ENCODE assay signal across 15 mouse cellular contexts in genomic region chr11:86396950-86397594, GRCm38 (mm10). TPM values are rescaled to one million over a fixed set of nuclear protein-coding genes. Genes with fewer than 3 reads are reported as not detected.
DNase-seq lines count a peak whose midpoint lies in the region; ATAC-seq and TF ChIP-seq lines count a peak whose summit lies in the region.
"Had no signal": no experiment of that assay in that cellular context is flagged by ENCODE, and none has a peak within 500 bp of the region (broad histone marks: within the 10 kb centered on the region; RNA-seq: fewer than 3 reads in every experiment).

No protein-coding gene starts in this region.

- H3K4me3 ChIP-seq in intestine, embryonic 14.5 days (ENCODE audit: low read depth, low read length), result no peak overlapping the region
- peak overlapping the region; percentile 34; the same call in 1 of the 2 replicates for H3K4me3 ChIP-seq in small intestine, adult 2 months (ENCODE audit: low read depth, low read length)
- no peak overlapping the region for H3K4me3 ChIP-seq in hindbrain, embryonic 11.5 days (ENCODE audit: low read depth, low read length)
- H3K4me3 ChIP-seq: forebrain, embryonic 13.5 days; hindbrain, embryonic 12.5 days; limb, embryonic 13.5 days had no signal

- intact Hi-C loops in heart, postnatal 36 days (cut with DNase I), result no loop called here
- intact Hi-C loops in heart, postnatal 14 days (cut with DNase I), result no loop called here

- H3K36me3 ChIP-seq in intestine, embryonic 14.5 days (ENCODE audit: control insufficient read depth, insufficient read depth, low read length), result no peaks in the 10 kb centered on the region
- H3K36me3 ChIP-seq in small intestine, adult 2 months (ENCODE audit: control insufficient read depth, insufficient read depth, low read length), result no peaks in the 10 kb centered on the region
- H3K36me3 ChIP-seq in hindbrain, embryonic 11.5 days (ENCODE audit: control insufficient read depth, insufficient read depth, low read length), result no peaks in the 10 kb centered on the region
- H3K36me3 ChIP-seq: hindbrain, embryonic 12.5 days; limb, embryonic 13.5 days had no signal

- ATAC-seq in intestine, embryonic 14.5 days (replicated peaks; ENCODE audit: low FRiP score, low TSS enrichment, low read depth), result peak; percentile 72
- no peak for ATAC-seq in hindbrain, embryonic 11.5 days (ENCODE audit: low FRiP score)
- ATAC-seq: forebrain, embryonic 13.5 days; lung, postnatal 0 days had no signal

- 58% methylated on average over 5 of the region's 5 CpGs for WGBS in intestine, embryonic 14.5 days
- 20% methylated on average over 5 of the region's 5 CpGs for WGBS in small intestine, adult 2 months
- WGBS in hindbrain, embryonic 11.5 days, result 89% methylated on average over 5 of the region's 5 CpGs

- peak; percentile 64 for DNase-seq in heart, adult 11 months
- DNase-seq in heart, postnatal 36 days, result no peak
- peak; percentile 76 for DNase-seq in 416B (ENCODE audit: low read depth)
- peak; percentile 58 for DNase-seq in intestine, embryonic 14.5 days (ENCODE audit: low spot score)
- DNase-seq in hindbrain, embryonic 11.5 days (ENCODE audit: low spot score), result no peak
- no peak for DNase-seq in heart, postnatal 14 days
- DNase-seq in adrenal gland, adult 18-20 months (ENCODE audit: low spot score in 2 of 2), result no peak
- DNase-seq: adrenal gland, postnatal 10 days; cerebellum, adult 8-10 months; kidney, adult 8-10 months had no signal

- TF ChIP-seq CTCF in small intestine, adult 2 months (IDR thresholded peaks at IDR 0.05; ENCODE audit: extremely low read depth, insufficient read length, insufficient replicate concordance, low read depth, low read length), result no peak

- no peaks in the 10 kb centered on the region for H3K9me3 ChIP-seq in intestine, embryonic 14.5 days (ENCODE audit: control insufficient read depth, low read length)
- H3K9me3 ChIP-seq in hindbrain, embryonic 11.5 days (ENCODE audit: control insufficient read depth, low read length), result no peaks in the 10 kb centered on the region
- H3K9me3 ChIP-seq: forebrain, embryonic 13.5 days; hindbrain, embryonic 12.5 days; limb, embryonic 13.5 days had no signal

- peaks cover 8% of the 10 kb centered on the region; the same call in 1 of the 2 replicates for H3K4me1 ChIP-seq in intestine, embryonic 14.5 days (replicated peaks; ENCODE audit: control insufficient read depth, insufficient read depth, low read length)
- peaks cover 37% of the 10 kb centered on the region; the same call in 1 of the 2 replicates for H3K4me1 ChIP-seq in small intestine, adult 2 months (ENCODE audit: control insufficient read depth, insufficient read depth, insufficient read length, low read length)
- H3K4me1 ChIP-seq in hindbrain, embryonic 11.5 days (replicated peaks; ENCODE audit: control insufficient read depth, insufficient read depth, low read length), result no peaks in the 10 kb centered on the region

- H3K27ac ChIP-seq in intestine, embryonic 14.5 days (ENCODE audit: low read depth), result peak overlapping the region; percentile 51; the same call in 1 of the 2 replicates
- H3K27ac ChIP-seq in small intestine, adult 2 months (ENCODE audit: insufficient read depth, low read depth, low read length), result peak overlapping the region; percentile 97
- H3K27ac ChIP-seq in hindbrain, embryonic 11.5 days (ENCODE audit: low read depth, low read length), result no peak overlapping the region
- H3K27ac ChIP-seq: forebrain, embryonic 13.5 days; hindbrain, embryonic 12.5 days; limb, embryonic 13.5 days had no signal

- H3K27me3 ChIP-seq in intestine, embryonic 14.5 days (replicated peaks; ENCODE audit: control insufficient read depth, insufficient read depth, low read length), result no peaks in the 10 kb centered on the region
- no peaks in the 10 kb centered on the region for H3K27me3 ChIP-seq in small intestine, adult 2 months (ENCODE audit: control insufficient read depth, insufficient read depth, low read length)
- H3K27me3 ChIP-seq in hindbrain, embryonic 11.5 days (ENCODE audit: control insufficient read depth, insufficient read depth, low read length), result no peaks in the 10 kb centered on the region
- H3K27me3 ChIP-seq: hindbrain, embryonic 12.5 days; limb, embryonic 13.5 days had no signal

- H3K4me2 ChIP-seq in intestine, embryonic 14.5 days (ENCODE audit: low read length), result 0 out of 2 replicates have a peak overlapping the region, but pooled peaks have one; percentile 14
- H3K4me2 ChIP-seq in hindbrain, embryonic 11.5 days (replicated peaks; ENCODE audit: low read depth, low read length), result no peak overlapping the region
- H3K4me2 ChIP-seq: forebrain, embryonic 13.5 days; hindbrain, embryonic 12.5 days; limb, embryonic 13.5 days had no signal

- TF ChIP-seq POLR2A in small intestine, adult 2 months (IDR thresholded peaks at IDR 0.05; ENCODE audit: low read depth, low read length), result no peak

- no peak overlapping the region for H3K9ac ChIP-seq in intestine, embryonic 14.5 days (ENCODE audit: low read length)
- no peak overlapping the region for H3K9ac ChIP-seq in hindbrain, embryonic 11.5 days (ENCODE audit: low read depth, low read length)
- H3K9ac ChIP-seq: forebrain, embryonic 13.5 days; hindbrain, embryonic 12.5 days; limb, embryonic 13.5 days had no signal

RNA-seq across cellular contexts. Expression of gene Med13, which starts 39.7 kb away (rescaled TPM):
- 10 to 100 TPM; 33.9 to 34.8 TPM for total RNA-seq in heart, postnatal 36 days (2021)
- polyA plus RNA-seq in intestine, embryonic 14.5 days (2014; fragmentation: Nextera tagmentation; extraction: Ambion mirVana), result 14.2 and 14.3 TPM in 2 replicates
- polyA plus RNA-seq in small intestine, adult 2 months (2012; rRNA removed), result 5.8 and 21.8 TPM in 2 replicates
- 13.3 and 17.4 TPM in 2 replicates for polyA plus RNA-seq in hindbrain, embryonic 11.5 days (2014; fragmentation: Nextera tagmentation; extraction: Ambion mirVana)
- total RNA-seq in heart, postnatal 14 days (2021), result 10 to 100 TPM; 45.8 to 52.9 TPM
- total RNA-seq in adrenal gland, adult 18-20 months (2021), result 10 to 100 TPM; 42.3 to 42.5 TPM

Comparison
In these comparisons a context has a peak if more than half of its experiments do, and no peak if none do; other contexts are left out.
1. DNase-seq: peak in heart, adult 11 months (single experiment), 416B (single experiment) and intestine, embryonic 14.5 days (single experiment); none in heart, postnatal 36 days (0 of 2), hindbrain, embryonic 11.5 days (single experiment), heart, postnatal 14 days (0 of 2) and adrenal gland, adult 18-20 months (0 of 2).